Mouse (Mus musculus) limb, embryonic 14.5 days (tissue): ENCODE results near the gene Ccdc103. TPM values are rescaled to one million over a fixed set of nuclear protein-coding genes. Genes with fewer than 3 reads are reported as not detected.

ENCODE experiments used
- ATAC-seq: fragments of 200-750 bp; cut with Nextera tagmentation; 2 replicates; pipeline ENCODE4 v1.8.0; 2017; ENCODE audit warnings: low read depth, moderate number of reproducible peaks, moderate TSS enrichment; ENCODE audit not compliant: low FRiP score
- DNase-seq: peaks from one replicate; pipeline ENCODE4 v3.0.0-alpha.2; 2015; ENCODE audit warnings: low spot score
- H3K27ac ChIP-seq: fragments of 300-500 bp; sonication (generic); replicated peaks from 2 replicates; pipeline ENCODE4 v1.5.1; 2014; ENCODE audit warnings: low read depth, mild to moderate bottlenecking, low read length, moderate library complexity, mixed read lengths
- H3K27me3 ChIP-seq: fragments of 300-500 bp; sonication (generic); 2 replicates; pipeline ENCODE4 v1.6.1; 2014; ENCODE audit warnings: low read length, mixed read lengths; ENCODE audit not compliant: control insufficient read depth, insufficient read depth
- H3K36me3 ChIP-seq: fragments of 300-500 bp; sonication (generic); 2 replicates; pipeline ENCODE4 v1.6.1; 2014; ENCODE audit warnings: mild to moderate bottlenecking, low read length, moderate library complexity, mixed read lengths; ENCODE audit not compliant: control insufficient read depth, insufficient read depth
- H3K4me1 ChIP-seq: fragments of 300-500 bp; sonication (generic); 2 replicates; pipeline ENCODE4 v1.6.1; 2014; ENCODE audit warnings: antibody characterized with exemption, low read length, mixed read lengths; ENCODE audit not compliant: control insufficient read depth, insufficient read depth
- H3K4me2 ChIP-seq: fragments of 300-500 bp; sonication (generic); replicated peaks from 2 replicates; pipeline ENCODE4 v1.6.1; 2014; ENCODE audit warnings: low read depth, mild to moderate bottlenecking, low read length, moderate library complexity; ENCODE audit not compliant: severe bottlenecking
- H3K4me3 ChIP-seq: fragments of 300-500 bp; sonication (generic); replicated peaks from 2 replicates; pipeline ENCODE4 v1.5.1; 2014; ENCODE audit warnings: low read length
- H3K9ac ChIP-seq: fragments of 300-500 bp; sonication (generic); 2 replicates; pipeline ENCODE4 v1.6.1; 2014; ENCODE audit warnings: mild to moderate bottlenecking, low read depth, low read length, moderate library complexity; ENCODE audit not compliant: severe bottlenecking
- H3K9me3 ChIP-seq: fragments of 300-500 bp; sonication (generic); 2 replicates; pipeline ENCODE4 v1.6.1; 2016; ENCODE audit warnings: low read length; ENCODE audit not compliant: control insufficient read depth
- POLR2A ChIP-seq: fragments of 200-500 bp; IDR thresholded peaks from 2 replicates; pipeline ENCODE4 v1.8.0; 2012; ENCODE audit warnings: inconsistent platforms, mild to moderate bottlenecking, moderate library complexity, borderline replicate concordance; ENCODE audit not compliant: insufficient read depth, insufficient read length; ENCODE audit errors: extremely low read depth
- WGBS: fragments of 180-500 bp; shearing (Covaris S2); extraction: QIAGEN DNeasy Blood & Tissue Kit; methylation state at CpG from one replicate; pipeline ENCODE4 v1.1.7; 2014; 5-methylcytosine and 5-hydroxymethylcytosine counted together
- polyA plus RNA-seq, 2 experiments: library from polyadenylated mRNA; depleted of rRNA in 1 of 2; stranded (reverse) in 1 of 2; unstranded in 1 of 2; fragments of >200 nt; fragmentation: Nextera tagmentation in 1 of 2; extraction: Ambion mirVana in 1 of 2; gene quantifications; 2 replicates each; pipeline versions ENCODE4 v1.2.1 to v1.2.3; 2012 to 2014

The Ccdc103 gene
- polyA plus RNA-seq, 2 experiments = 0.34 to 1.0 TPM

DNA sequence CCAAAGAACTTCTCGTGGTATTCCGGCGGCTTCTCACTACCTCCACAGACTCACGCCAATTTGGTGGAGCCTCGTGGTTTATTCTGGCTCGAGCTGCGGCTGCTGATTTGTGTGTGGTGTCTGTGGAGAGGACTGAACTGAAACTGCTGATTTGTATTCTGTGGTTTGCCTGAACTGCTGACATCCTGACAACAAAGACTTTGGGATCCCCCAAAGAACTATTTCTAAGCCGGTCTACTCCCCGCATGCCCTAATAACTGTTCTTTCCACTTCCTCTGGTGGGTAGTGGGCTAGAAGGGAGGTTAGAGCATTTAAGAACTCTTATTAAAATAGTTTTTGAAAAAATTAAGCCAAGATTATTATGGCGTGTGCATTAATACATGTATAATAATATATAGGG, 49.7 kb downstream of the Ccdc103 start:
- TF ChIP-seq POLR2A = no peak
- no peaks in the 10 kb centered on the region for H3K36me3 ChIP-seq
- no peak overlapping the region for H3K4me3 ChIP-seq
- no peak overlapping the region for H3K4me2 ChIP-seq
- DNase-seq (no peak), ATAC-seq (no peak)
- WGBS = 90% methylated on average over 10 of the region's 10 CpGs
- H3K27ac ChIP-seq = no peak overlapping the region
- H3K9me3 ChIP-seq = no peaks in the 10 kb centered on the region
- no peaks in the 10 kb centered on the region for H3K27me3 ChIP-seq
- H3K4me1 ChIP-seq = no peaks in the 10 kb centered on the region
- H3K9ac ChIP-seq = no peak overlapping the region

Other genes with a start within 250 kb of the Ccdc103 start
- 0.68 and 1.2 TPM in 2 replicates for gene Meioc, start 217.5 kb upstream of the Ccdc103 start, polyA plus RNA-seq (2012; rRNA removed)
- gene Meioc, start 217.5 kb upstream of the Ccdc103 start, polyA plus RNA-seq (2014; fragmentation: Nextera tagmentation; extraction: Ambion mirVana) = 0.91 and 1.00 TPM in 2 replicates
- gene Ccdc43, start 183.4 kb upstream of the Ccdc103 start, polyA plus RNA-seq (2012; rRNA removed) = 18.6 and 23.6 TPM in 2 replicates
- gene Ccdc43, start 183.4 kb upstream of the Ccdc103 start, polyA plus RNA-seq (2014; fragmentation: Nextera tagmentation; extraction: Ambion mirVana) = 36.6 and 38.1 TPM in 2 replicates
- gene Adam11, start 119.8 kb upstream of the Ccdc103 start, polyA plus RNA-seq (2012; rRNA removed) = 21.0 and 23.8 TPM in 2 replicates
- gene Adam11, start 119.8 kb upstream of the Ccdc103 start, polyA plus RNA-seq (2014; fragmentation: Nextera tagmentation; extraction: Ambion mirVana) = 5.6 and 8.3 TPM in 2 replicates
- 76.6 and 80.0 TPM in 2 replicates for gene Gjc1, start 61.5 kb upstream of the Ccdc103 start, polyA plus RNA-seq (2012; rRNA removed)
- gene Gjc1, start 61.5 kb upstream of the Ccdc103 start, polyA plus RNA-seq (2014; fragmentation: Nextera tagmentation; extraction: Ambion mirVana) = 59.6 and 67.5 TPM in 2 replicates
- gene Higd1b, start 45.4 kb upstream of the Ccdc103 start, polyA plus RNA-seq (2012; rRNA removed) = not detected in 2 replicates
- 0.43 and 0.48 TPM in 2 replicates for gene Higd1b, start 45.4 kb upstream of the Ccdc103 start, polyA plus RNA-seq (2014; fragmentation: Nextera tagmentation; extraction: Ambion mirVana)
- 95.0 and 113 TPM in 2 replicates for gene Eftud2, start 219 bp upstream of the Ccdc103 start, polyA plus RNA-seq (2012; rRNA removed)
- 137 and 149 TPM in 2 replicates for gene Eftud2, start 219 bp upstream of the Ccdc103 start, polyA plus RNA-seq (2014; fragmentation: Nextera tagmentation; extraction: Ambion mirVana)
- 0.04 TPM in 1 of 2 replicates, not detected in the other for gene Fam187a, start 4.0 kb downstream of the Ccdc103 start, polyA plus RNA-seq (2012; rRNA removed)
- not detected in 2 replicates for gene Fam187a, start 4.0 kb downstream of the Ccdc103 start, polyA plus RNA-seq (2014; fragmentation: Nextera tagmentation; extraction: Ambion mirVana)
- 0.48 and 0.65 TPM in 2 replicates for gene Gfap, start 19.7 kb downstream of the Ccdc103 start, polyA plus RNA-seq (2012; rRNA removed)
- gene Gfap, start 19.7 kb downstream of the Ccdc103 start, polyA plus RNA-seq (2014; fragmentation: Nextera tagmentation; extraction: Ambion mirVana) = 0.48 and 0.50 TPM in 2 replicates
- 24.5 and 30.3 TPM in 2 replicates for gene Kif18b, start 43.9 kb downstream of the Ccdc103 start, polyA plus RNA-seq (2012; rRNA removed)
- 6.1 and 7.2 TPM in 2 replicates for gene Kif18b, start 43.9 kb downstream of the Ccdc103 start, polyA plus RNA-seq (2014; fragmentation: Nextera tagmentation; extraction: Ambion mirVana)
- 3.3 and 4.8 TPM in 2 replicates for gene C1ql1, start 65.5 kb downstream of the Ccdc103 start, polyA plus RNA-seq (2012; rRNA removed)
- gene C1ql1, start 65.5 kb downstream of the Ccdc103 start, polyA plus RNA-seq (2014; fragmentation: Nextera tagmentation; extraction: Ambion mirVana) = 1.9 and 3.8 TPM in 2 replicates
- 45.9 and 48.9 TPM in 2 replicates for gene Nmt1, start 147.0 kb downstream of the Ccdc103 start, polyA plus RNA-seq (2012; rRNA removed)
- gene Nmt1, start 147.0 kb downstream of the Ccdc103 start, polyA plus RNA-seq (2014; fragmentation: Nextera tagmentation; extraction: Ambion mirVana) = 50.2 and 53.9 TPM in 2 replicates
- 182 and 259 TPM in 2 replicates for gene Dcakd, start 147.1 kb downstream of the Ccdc103 start, polyA plus RNA-seq (2012; rRNA removed)
- 173 and 185 TPM in 2 replicates for gene Dcakd, start 147.1 kb downstream of the Ccdc103 start, polyA plus RNA-seq (2014; fragmentation: Nextera tagmentation; extraction: Ambion mirVana)
- gene Plcd3, start 220.5 kb downstream of the Ccdc103 start, polyA plus RNA-seq (2012; rRNA removed) = 10.3 and 13.2 TPM in 2 replicates
- gene Plcd3, start 220.5 kb downstream of the Ccdc103 start, polyA plus RNA-seq (2014; fragmentation: Nextera tagmentation; extraction: Ambion mirVana) = 3.8 and 4.9 TPM in 2 replicates
- 11.2 and 14.2 TPM in 2 replicates for gene Acbd4, start 220.5 kb downstream of the Ccdc103 start, polyA plus RNA-seq (2012; rRNA removed)
- gene Acbd4, start 220.5 kb downstream of the Ccdc103 start, polyA plus RNA-seq (2014; fragmentation: Nextera tagmentation; extraction: Ambion mirVana) = 20.2 and 25.2 TPM in 2 replicates
- gene Hexim1, start 235.0 kb downstream of the Ccdc103 start, polyA plus RNA-seq (2012; rRNA removed) = 17.7 and 21.1 TPM in 2 replicates
- gene Hexim1, start 235.0 kb downstream of the Ccdc103 start, polyA plus RNA-seq (2014; fragmentation: Nextera tagmentation; extraction: Ambion mirVana) = 7.5 and 8.4 TPM in 2 replicates